Mouse (Mus musculus) large intestine, adult 2 months (tissue): ENCODE measurements at regions not wholly inside any gene's neighbourhood (a gene's known extent, or its start where the extent isn't known, plus 50 kb on each side); places are given as distances from the start of the nearest gene placed in this dataset.

Source experiments
- DNase-seq: peaks from one replicate; pipeline ENCODE4 v3.0.0-alpha.2; 2012; ENCODE audit warnings: low read depth, low spot score
- whole genome bisulfite sequencing: fragments of 180-500 bp; shearing (Covaris S2); methylation state at CpG from one replicate; pipeline ENCODE4 v1.1.7; 2018; 5-methylcytosine and 5-hydroxymethylcytosine counted together

DNA sequence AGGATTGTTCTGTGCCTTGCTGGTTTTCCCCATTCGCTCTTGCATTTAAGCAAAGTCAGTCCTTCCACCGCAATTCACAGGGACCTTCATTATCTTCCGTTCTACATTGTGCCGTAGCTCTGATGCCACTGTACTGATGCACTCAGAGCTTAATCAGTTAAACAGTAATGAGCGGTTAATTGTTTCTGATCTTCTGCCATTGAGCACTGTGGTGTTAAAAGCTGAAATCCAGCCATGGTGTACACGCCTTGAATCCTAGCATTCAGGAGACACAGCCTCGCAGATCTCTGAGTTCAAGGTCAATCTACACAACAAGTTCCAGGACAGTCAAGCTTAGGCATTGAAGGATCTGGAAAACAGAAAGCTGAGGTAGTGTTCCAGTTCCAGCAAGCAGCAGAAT is 63.6 kb upstream of the Noct start:
- WGBS = 86% methylated on average over 7 of the region's 7 CpGs
- no peak for DNase-seq

DNA sequence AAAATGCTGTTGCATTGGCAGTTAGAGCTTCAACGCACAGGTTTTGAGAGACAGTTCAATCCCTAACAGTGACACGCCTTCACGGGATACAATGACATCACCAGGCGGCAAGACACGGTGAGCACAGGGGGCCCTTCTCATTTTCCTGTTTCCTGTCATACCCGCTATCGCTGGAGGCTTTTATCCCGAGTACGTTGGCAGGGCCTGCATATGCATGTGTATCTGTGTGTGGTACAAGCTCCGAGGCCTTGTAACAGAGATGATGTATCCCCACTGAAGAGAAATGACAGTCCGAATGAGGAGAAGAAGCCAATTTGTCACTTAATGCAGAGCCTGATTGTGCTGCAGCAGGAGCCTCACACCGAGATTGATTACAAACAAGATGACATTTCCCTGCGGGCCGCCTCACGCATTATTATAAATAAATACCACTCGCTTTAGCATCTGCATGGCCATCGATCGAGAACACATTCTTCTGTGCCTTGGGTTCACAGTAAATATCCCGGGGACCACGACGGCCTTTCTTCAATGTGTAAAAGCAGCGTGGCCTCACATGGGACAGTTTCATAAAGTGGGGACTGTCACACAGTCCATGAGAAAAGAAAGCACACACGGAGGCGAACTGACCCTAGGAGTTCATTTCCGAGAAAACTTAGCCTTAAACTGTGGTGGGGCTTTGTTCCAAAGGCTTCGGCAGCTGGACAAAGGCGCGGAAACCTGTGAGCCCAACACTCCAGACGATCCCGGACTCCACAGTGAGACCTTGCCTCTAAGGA is 54.9 kb upstream of the Noct start:
- no peak for DNase-seq
- 84% methylated on average over 30 of the region's 30 CpGs for WGBS

DNA sequence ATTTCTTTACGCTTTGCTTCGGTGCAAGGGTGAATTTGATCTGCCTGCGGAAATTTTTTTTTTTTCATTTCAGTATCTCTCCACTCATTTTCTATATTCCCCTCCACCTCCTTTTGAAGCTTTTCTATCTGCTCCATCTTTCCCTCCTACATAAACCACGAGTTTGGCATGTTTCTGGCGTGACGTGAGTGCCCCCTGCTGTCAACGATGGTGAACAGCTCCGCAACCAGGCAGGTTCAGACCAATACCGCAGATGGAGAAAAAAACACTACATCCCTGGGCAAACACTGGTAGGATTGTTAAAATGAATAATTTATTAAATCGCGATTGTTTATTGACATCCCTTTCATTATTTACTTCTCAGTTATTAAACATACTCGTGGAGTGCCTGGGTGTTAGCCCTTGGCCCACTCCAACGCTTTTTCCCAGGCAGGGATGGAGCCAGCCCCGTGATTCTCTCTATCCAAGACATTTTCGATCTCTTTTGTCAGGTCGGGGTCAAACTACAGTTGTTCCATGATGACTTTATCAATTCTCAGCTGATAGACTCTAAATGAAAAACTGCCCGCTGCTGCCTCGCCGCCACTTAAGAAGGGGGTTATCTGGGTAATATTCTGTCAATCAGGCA is 53.9 kb upstream of the Noct start:
- 35% methylated on average over 19 of the region's 19 CpGs for WGBS
- peak; percentile 48 for DNase-seq
